Mouse (Mus musculus) liver, embryonic 13.5 days (tissue): ENCODE results near the gene Evi5. TPM values are rescaled to one million over a fixed set of nuclear protein-coding genes. Genes with fewer than 3 reads are reported as not detected.
A peak's percentile ranks its signal among the peaks of the same experiment; 100 is the strongest.

Experiments
- ATAC-seq: fragments of 200-750 bp; cut with Nextera tagmentation; 2 replicates; pipeline ENCODE4 v1.8.0; 2017; ENCODE audit warnings: low read depth, mild to moderate bottlenecking, moderate number of reproducible peaks, moderate library complexity
- DNase-seq: peaks from one replicate; pipeline ENCODE4 v3.0.0; 2022
- H3K27ac ChIP-seq: fragments of 300-500 bp; sonication (generic); 2 replicates; pipeline ENCODE4 v1.5.1; 2015; ENCODE audit warnings: moderate library complexity, mild to moderate bottlenecking, inconsistent platforms
- H3K27me3 ChIP-seq: fragments of 300-500 bp; sonication (generic); 2 replicates; pipeline ENCODE4 v1.6.1; 2015; ENCODE audit warnings: mild to moderate bottlenecking, inconsistent platforms
- H3K36me3 ChIP-seq: fragments of 300-500 bp; sonication (generic); 2 replicates; pipeline ENCODE4 v1.6.1; 2015; ENCODE audit warnings: mild to moderate bottlenecking, inconsistent platforms
- H3K4me1 ChIP-seq: fragments of 300-500 bp; sonication (generic); replicated peaks from 2 replicates; pipeline ENCODE4 v1.6.1; 2015; ENCODE audit warnings: inconsistent platforms
- H3K4me2 ChIP-seq: fragments of 300-500 bp; sonication (generic); 2 replicates; pipeline ENCODE4 v1.6.1; 2015; ENCODE audit warnings: inconsistent platforms, mild to moderate bottlenecking, moderate library complexity
- H3K4me3 ChIP-seq: fragments of 300-500 bp; sonication (generic); replicated peaks from 2 replicates; pipeline ENCODE4 v1.5.1; 2015; ENCODE audit warnings: mild to moderate bottlenecking, inconsistent platforms
- H3K9ac ChIP-seq: fragments of 300-500 bp; sonication (generic); 2 replicates; pipeline ENCODE4 v1.6.1; 2015; ENCODE audit warnings: mild to moderate bottlenecking, inconsistent platforms
- H3K9me3 ChIP-seq: fragments of 300-500 bp; sonication (generic); replicated peaks from 2 replicates; pipeline ENCODE4 v1.6.1; 2016; ENCODE audit warnings: inconsistent platforms
- WGBS: fragments of 180-500 bp; shearing (Covaris S2); methylation state at CpG from one replicate; pipeline ENCODE4 v1.1.7; 2015; ENCODE audit not compliant: insufficient replicate concordance; 5-methylcytosine and 5-hydroxymethylcytosine counted together
- polyA plus RNA-seq: library from polyadenylated mRNA; unstranded; fragments of >200 nt; fragmentation: Nextera tagmentation; extraction: Ambion mirVana; gene quantifications from 2 replicates; pipeline ENCODE4 v1.2.1, GENCODE M21; 2015

Evi5 gene
- polyA plus RNA-seq, 1 experiment from 2014 or later = 51.3 TPM

DNA sequence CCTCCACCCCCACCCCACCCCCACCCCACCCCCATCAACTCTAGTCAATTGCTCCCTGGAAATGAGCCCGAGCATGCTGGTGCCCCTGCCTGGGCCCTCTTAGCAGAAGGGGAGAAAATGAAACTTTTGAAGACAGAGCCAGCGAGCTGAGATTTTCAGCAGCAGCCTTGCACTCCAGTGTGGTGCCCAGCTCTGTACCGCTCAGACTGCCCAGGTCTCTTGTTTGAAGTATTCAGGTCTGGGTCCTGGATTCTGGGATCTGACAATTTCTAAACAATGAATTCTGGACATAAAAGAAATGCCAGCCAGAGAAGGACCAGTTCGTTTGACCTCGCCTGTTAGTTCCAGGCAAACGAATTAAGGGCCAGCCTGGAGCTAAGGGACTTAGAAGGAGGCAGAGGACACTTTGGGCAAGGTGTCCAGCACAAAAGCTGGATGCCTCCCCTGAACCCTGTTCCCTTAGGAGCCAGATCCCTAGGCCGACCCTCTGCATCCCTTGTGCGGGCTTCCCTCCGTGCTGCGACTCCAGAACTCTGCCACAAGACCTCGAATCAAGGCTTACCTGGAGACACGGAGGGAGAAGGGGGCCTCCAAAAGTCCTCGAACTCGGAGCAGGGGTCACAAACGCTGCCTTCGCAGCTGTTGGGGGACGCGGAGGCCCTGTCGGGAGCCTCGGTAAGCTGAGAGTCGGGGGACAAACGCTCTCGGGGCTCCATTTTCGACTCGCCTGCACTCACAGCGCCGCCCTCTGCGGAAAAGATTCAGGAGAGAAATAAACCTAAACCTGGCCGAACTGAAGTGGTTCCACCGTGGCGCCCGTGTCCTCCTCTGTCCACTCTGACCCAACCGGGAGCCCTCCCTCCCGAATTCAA lies 152.0 kb downstream of the Evi5 start:
- peak overlapping the region; percentile 56 for H3K4me2 ChIP-seq
- H3K9ac ChIP-seq = no peak overlapping the region
- H3K27me3 ChIP-seq = peaks cover 98% of the 10 kb centered on the region
- no peaks in the 10 kb centered on the region for H3K9me3 ChIP-seq
- peak overlapping the region; percentile 45 for H3K4me3 ChIP-seq
- DNase-seq (no peak), ATAC-seq (no peak)
- 4% methylated on average over 34 of the region's 34 CpGs for WGBS
- H3K4me1 ChIP-seq = peaks cover 42% of the 10 kb centered on the region
- no peak overlapping the region for H3K27ac ChIP-seq
- no peaks in the 10 kb centered on the region for H3K36me3 ChIP-seq

DNA sequence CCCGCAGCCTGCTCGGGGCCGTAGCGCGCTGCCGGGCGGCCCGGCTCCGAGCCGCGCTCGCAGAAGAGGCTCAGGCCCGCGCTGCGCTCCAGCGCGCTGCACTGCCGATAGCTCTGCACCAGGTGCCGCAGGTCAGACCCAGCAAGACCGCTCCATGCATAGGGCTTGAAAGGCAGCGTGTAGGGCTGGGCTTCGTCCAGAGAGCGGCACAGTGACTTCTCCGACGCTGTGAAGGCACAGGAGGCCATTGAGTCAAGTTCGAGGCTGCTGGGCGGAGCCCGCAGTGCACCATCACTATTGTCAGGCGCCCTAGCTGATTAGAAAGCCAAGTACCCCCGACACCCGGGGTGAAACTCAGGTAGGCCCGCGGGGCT lies 153.3 kb downstream of the Evi5 start:
- Histone ChIP-seq H3K9ac (no peak overlapping the region), H3K27ac (no peak overlapping the region), H3K4me2 (peak overlapping the region; percentile 48), H3K9me3 (no peaks in the 10 kb centered on the region), H3K36me3 (no peaks in the 10 kb centered on the region), H3K4me3 (peak overlapping the region; percentile 40), H3K27me3 (peaks cover 98% of the 10 kb centered on the region), H3K4me1 (peaks cover 42% of the 10 kb centered on the region)
- 0 out of 2 replicates have a peak, but pooled peaks have one; percentile 16 for ATAC-seq
- WGBS = 2% methylated on average over 33 of the region's 33 CpGs
- no peak for DNase-seq

DNA sequence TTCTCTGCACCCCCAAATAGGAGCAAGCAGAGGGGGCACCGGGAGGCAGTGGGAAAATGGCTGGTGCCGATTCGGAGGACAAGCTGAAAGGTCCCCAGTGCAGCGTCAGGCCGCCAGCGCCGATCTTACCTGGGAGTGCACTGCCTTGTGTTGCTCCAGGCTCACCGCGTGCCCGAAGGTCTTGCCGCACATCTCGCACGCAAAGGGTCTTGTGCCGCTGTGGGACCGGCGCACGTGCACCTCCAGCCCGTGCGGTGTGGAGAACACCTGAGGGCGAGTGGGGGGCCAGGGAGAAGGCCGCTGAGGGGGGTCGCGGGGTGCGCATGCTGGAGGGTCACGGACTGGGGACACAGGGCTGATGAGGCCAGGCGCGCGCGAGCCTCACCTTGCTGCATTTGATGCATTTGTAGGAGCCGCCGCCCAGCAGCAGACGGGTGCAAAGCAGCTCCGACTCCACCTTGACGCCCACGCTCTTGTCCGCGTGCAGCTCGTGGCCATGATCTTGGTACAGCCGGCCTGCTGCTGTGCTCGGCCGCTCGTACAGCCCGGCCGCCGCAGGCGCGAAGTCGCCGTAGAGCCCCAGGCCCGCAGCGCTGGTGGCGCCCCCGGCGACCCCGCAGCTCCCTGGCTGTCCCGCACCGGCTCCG lies 153.8 kb downstream of the Evi5 start:
- 6% methylated on average over 58 of the region's 58 CpGs for WGBS
- Histone ChIP-seq H3K9me3 (no peaks in the 10 kb centered on the region), H3K4me2 (peak overlapping the region; percentile 48), H3K4me1 (peaks cover 39% of the 10 kb centered on the region), H3K4me3 (peak overlapping the region; percentile 40), H3K27ac (no peak overlapping the region), H3K36me3 (no peaks in the 10 kb centered on the region), H3K27me3 (peaks cover 97% of the 10 kb centered on the region), H3K9ac (no peak overlapping the region)
- DNase-seq = no peak
- no peak; the same call in 1 of the 2 replicates for ATAC-seq

DNA sequence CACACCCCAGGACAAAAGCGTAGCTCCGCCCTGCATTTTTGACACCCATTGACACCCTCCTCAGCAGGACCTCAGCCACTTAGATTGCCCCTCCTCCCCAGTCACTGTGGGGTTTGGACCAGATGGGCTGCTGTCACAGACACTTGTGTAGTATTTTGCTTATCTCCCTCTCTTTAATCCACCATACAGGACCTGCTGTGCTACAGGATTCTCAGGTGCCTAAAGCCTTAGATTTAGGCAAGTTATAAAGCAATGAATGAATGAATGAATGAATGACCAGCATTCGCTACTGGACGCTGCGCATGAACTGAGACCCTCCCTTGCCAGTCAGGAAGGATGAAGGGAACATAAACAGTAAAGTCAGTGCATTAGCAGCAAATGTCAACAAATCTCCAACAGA lies 154.4 kb downstream of the Evi5 start:
- peaks cover 33% of the 10 kb centered on the region for H3K4me1 ChIP-seq
- H3K36me3 ChIP-seq = no peaks in the 10 kb centered on the region
- no peak overlapping the region for H3K27ac ChIP-seq
- no peak overlapping the region for H3K4me3 ChIP-seq
- H3K9me3 ChIP-seq = no peaks in the 10 kb centered on the region
- no peak overlapping the region for H3K9ac ChIP-seq
- WGBS = 45% methylated on average over 5 of the region's 5 CpGs
- no peak overlapping the region for H3K4me2 ChIP-seq
- no peak for ATAC-seq
- no peak for DNase-seq
- peaks cover 92% of the 10 kb centered on the region for H3K27me3 ChIP-seq

DNA sequence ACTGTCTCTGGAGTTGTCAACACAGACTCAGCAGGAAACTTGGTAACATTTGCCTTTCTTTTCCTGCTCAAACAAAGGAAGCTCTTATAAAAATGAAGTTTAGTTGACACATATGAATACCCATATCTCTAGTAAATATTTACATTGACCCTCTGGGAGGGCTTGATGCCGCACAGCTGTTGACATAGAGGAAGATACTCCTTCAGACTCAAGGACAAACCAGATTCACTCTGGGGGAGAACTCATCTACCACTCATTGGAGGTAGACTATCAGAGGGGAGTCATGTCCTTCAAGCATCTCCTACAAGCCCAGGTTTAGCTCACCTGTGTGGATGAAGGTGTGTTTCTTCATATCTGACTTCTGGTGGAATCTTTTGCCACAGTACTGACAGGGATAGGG lies 155.1 kb downstream of the Evi5 start:
- WGBS = 63% methylated on average over 1 of the region's 1 CpGs
- no peak for ATAC-seq

DNA sequence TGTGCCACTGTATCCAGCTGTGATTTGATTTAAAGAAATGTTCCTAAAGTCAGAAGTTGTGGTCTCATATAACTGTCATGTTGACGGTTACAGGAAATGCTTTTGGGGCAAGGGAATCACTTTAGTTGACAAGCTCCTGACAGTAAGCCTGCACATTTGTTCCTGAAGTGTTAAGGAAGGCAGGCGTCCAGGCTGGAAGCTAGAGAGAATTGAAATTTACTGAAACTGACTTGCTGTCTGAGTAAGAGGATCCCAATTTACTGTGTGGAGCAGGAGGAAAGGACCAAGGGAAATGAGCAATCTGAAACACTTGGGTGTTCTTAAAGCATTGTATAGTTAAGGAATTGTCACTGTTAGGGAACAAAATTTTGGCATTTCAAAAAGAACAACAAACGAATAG lies 155.7 kb downstream of the Evi5 start:
- Histone ChIP-seq H3K36me3 (no peaks in the 10 kb centered on the region), H3K9me3 (no peaks in the 10 kb centered on the region), H3K4me2 (no peak overlapping the region), H3K27me3 (peaks cover 89% of the 10 kb centered on the region), H3K9ac (no peak overlapping the region), H3K4me1 (peaks cover 23% of the 10 kb centered on the region), H3K4me3 (no peak overlapping the region), H3K27ac (no peak overlapping the region)
- ATAC-seq (no peak), DNase-seq (no peak)
- 22% methylated on average over 3 of the region's 3 CpGs for WGBS

More for the DNA sequence above, 155.1 kb downstream of the Evi5 start:
- Histone ChIP-seq H3K9ac (no peak overlapping the region), H3K4me3 (no peak overlapping the region), H3K4me1 (peaks cover 26% of the 10 kb centered on the region), H3K27ac (no peak overlapping the region), H3K9me3 (no peaks in the 10 kb centered on the region), H3K4me2 (no peak overlapping the region), H3K27me3 (peaks cover 89% of the 10 kb centered on the region), H3K36me3 (no peaks in the 10 kb centered on the region)
- DNase-seq = no peak

DNA sequence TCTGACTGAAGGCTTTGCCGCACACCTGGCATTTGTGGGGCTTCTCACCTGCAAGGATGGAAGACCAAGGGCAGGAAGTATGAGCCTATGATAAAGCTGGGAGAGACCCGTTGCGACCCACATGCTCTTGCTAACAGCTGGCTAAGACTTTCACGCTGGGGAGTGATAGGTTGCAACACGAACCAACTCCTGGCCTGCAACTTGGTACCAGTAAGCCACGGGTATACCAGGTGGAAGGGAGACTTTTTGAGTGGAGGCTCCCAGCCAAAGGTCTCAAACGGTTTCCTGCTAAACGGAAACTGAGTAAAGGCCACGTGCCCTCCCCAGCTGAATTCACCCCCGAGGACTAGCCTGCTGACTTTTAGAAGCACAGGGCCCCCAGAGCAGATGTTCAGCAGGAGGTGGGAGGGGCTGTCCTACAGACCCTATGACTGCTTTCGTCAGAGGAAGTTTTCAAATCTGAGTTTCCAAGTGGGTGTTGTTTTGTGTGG lies 157.0 kb downstream of the Evi5 start:
- no peaks in the 10 kb centered on the region for H3K9me3 ChIP-seq
- no peak overlapping the region for H3K4me2 ChIP-seq
- peaks cover 86% of the 10 kb centered on the region for H3K27me3 ChIP-seq
- DNase-seq = no peak
- H3K36me3 ChIP-seq = no peaks in the 10 kb centered on the region
- H3K4me1 ChIP-seq = peaks cover 12% of the 10 kb centered on the region; the same call in 1 of the 2 replicates
- H3K27ac ChIP-seq = no peak overlapping the region
- no peak overlapping the region for H3K9ac ChIP-seq
- no peak overlapping the region for H3K4me3 ChIP-seq
- no peak for ATAC-seq
- WGBS = 24% methylated on average over 11 of the region's 11 CpGs

DNA sequence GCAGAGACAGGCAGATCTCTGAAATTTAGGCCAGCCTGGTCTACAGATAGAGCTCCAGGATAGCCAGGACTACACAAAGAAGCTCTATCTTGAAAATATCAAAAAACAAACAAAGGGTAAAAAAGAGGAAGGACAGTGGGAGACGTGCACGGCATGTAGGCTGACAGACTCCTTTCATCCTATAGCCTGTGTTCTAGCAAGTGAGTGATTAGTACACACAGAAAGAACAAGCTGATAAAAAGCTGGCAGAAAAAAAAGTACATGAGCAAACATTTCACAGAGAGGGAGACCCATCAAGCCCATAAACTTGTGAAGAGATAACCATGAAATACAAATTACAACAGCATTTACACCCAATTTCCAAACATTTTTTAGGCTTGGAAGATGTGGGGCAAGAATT lies 163.2 kb downstream of the Evi5 start:
- DNase-seq (no peak), ATAC-seq (no peak)
- WGBS = 5% methylated on average over 2 of the region's 2 CpGs

DNA sequence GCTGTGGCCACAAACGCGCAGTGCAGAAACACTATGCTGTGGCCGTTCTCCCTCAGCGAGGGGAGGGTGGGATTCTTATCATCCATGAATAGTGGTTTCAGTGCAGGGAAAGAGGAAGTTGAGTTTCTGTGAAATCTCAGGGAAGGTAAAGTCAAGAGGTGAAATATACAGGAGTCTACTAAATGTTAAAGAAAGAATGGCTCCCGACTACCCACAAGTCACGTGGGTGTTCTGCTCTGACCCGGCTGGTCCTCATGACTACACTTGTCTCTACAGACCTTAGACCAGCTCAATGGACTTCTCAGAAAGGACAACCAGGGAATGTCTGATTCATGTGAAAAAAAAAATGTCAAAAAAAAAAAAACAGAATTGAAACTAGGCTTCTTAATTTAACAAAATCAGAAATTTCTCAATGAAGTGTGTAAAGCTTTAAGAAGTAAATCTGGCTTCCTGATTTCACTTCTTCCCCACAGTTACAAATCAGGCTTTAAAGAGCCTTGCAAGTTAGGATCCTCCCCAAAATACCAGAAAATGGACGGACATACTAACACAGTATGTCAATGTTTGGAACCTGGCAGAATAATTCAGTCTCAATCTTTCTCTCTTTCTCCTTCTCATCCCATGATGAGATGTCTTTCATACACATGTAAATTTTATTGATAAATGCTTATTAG lies 166.6 kb downstream of the Evi5 start:
- Histone ChIP-seq H3K4me2 (no peak overlapping the region), H3K4me1 (no peaks in the 10 kb centered on the region), H3K27me3 (peaks cover 24% of the 10 kb centered on the region), H3K27ac (no peak overlapping the region), H3K36me3 (no peaks in the 10 kb centered on the region), H3K9ac (no peak overlapping the region), H3K9me3 (no peaks in the 10 kb centered on the region), H3K4me3 (no peak overlapping the region)
- ATAC-seq (no peak), DNase-seq (no peak)
- WGBS = 29% methylated on average over 8 of the region's 8 CpGs

More for the DNA sequence above, 163.2 kb downstream of the Evi5 start:
- H3K4me2 ChIP-seq = no peak overlapping the region
- no peak overlapping the region for H3K9ac ChIP-seq
- no peak overlapping the region for H3K27ac ChIP-seq
- no peaks in the 10 kb centered on the region for H3K36me3 ChIP-seq
- H3K4me1 ChIP-seq = no peaks in the 10 kb centered on the region
- peaks cover 47% of the 10 kb centered on the region for H3K27me3 ChIP-seq
- H3K9me3 ChIP-seq = no peaks in the 10 kb centered on the region
- no peak overlapping the region for H3K4me3 ChIP-seq

DNA sequence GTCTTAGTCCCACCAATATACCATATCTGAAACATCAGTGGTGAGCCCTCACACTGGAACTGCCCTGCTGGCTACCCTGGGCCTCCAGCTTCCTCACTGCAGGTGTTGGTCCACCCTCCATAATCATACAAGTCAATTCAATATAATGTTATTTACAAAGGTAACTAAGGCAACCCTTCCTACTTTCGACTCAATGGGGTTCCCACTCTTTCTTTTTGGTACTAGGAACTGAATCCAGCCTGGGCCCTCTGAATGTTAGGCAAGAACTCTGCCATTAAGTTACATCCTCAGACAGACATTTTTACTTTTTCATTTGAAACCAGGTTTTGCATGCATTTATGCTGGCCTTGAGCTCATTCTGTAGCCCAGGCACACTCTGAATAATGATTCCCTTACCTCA lies 168.6 kb downstream of the Evi5 start:
- no peak overlapping the region for H3K27ac ChIP-seq
- H3K4me3 ChIP-seq = no peak overlapping the region
- no peak overlapping the region for H3K9ac ChIP-seq
- DNase-seq (no peak), ATAC-seq (no peak)
- H3K4me2 ChIP-seq = no peak overlapping the region
- H3K9me3 ChIP-seq = no peaks in the 10 kb centered on the region
- WGBS = 57% methylated on average over 1 of the region's 1 CpGs
- peaks cover 16% of the 10 kb centered on the region for H3K27me3 ChIP-seq
- H3K36me3 ChIP-seq = no peaks in the 10 kb centered on the region
- no peaks in the 10 kb centered on the region for H3K4me1 ChIP-seq

DNA sequence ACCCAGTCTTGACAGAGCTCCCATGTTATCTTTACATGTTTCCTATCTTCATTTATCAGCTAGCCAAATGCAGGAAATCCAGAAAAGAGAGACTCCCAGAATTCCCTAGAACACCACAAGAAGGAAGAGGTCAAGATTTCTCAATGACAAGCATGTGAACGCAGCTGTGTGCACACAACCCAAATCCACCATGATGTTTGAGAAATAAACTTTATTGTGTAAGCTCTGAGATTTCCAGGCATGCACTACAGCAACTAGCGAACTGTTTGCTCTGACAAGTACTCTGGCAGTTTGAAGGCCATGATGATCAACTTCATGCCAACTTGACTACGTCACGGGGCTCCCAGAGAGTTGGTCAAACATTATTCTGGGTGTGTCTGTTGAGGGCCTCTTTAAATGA lies 169.2 kb downstream of the Evi5 start:
- Histone ChIP-seq H3K4me2 (no peak overlapping the region), H3K27me3 (peaks cover 13% of the 10 kb centered on the region), H3K36me3 (no peaks in the 10 kb centered on the region), H3K4me3 (no peak overlapping the region), H3K9me3 (no peaks in the 10 kb centered on the region), H3K4me1 (no peaks in the 10 kb centered on the region), H3K9ac (no peak overlapping the region), H3K27ac (no peak overlapping the region)
- no peak for ATAC-seq
- WGBS = 69% methylated on average over 4 of the region's 4 CpGs
- no peak for DNase-seq
